Mouse (Mus musculus) CH12.LX (cell line): Measurements from ENCODE around the gene Tmem97. TPM values are rescaled to one million over a fixed set of nuclear protein-coding genes. Genes with fewer than 3 reads are reported as not detected.

ENCODE experiments used
- DNase-seq: peaks from one replicate; pipeline ENCODE4 v3.0.0-alpha.2; 2013; ENCODE audit errors: extremely low read depth
- H3K27ac ChIP-seq: 2 replicates; pipeline ENCODE4 v1.5.1; 2012; ENCODE audit warnings: low read depth, mild to moderate bottlenecking, control low read depth, moderate library complexity; ENCODE audit not compliant: insufficient read depth
- H3K27me3 ChIP-seq: replicated peaks from 2 replicates; pipeline ENCODE3; 2012; ENCODE audit warnings: inconsistent platforms
- H3K36me3 ChIP-seq, 2 experiments: replicated peaks in 1 of 2; 2 replicates each; pipeline versions ENCODE3 to v1.6.1; 2012; ENCODE audit warnings: inconsistent platforms in 1 of 2, low read length in 1 of 2, mild to moderate bottlenecking in 1 of 2, mixed read lengths in 1 of 2, moderate library complexity in 1 of 2; ENCODE audit not compliant: control insufficient read depth in 1 of 2, insufficient read depth in 1 of 2
- H3K4me1 ChIP-seq, 2 experiments: 2 replicates each; pipeline ENCODE4 v1.6.1; 2012; ENCODE audit warnings: inconsistent platforms in 1 of 2, moderate library complexity in 1 of 2; ENCODE audit not compliant: insufficient read depth in 2 of 2, control insufficient read depth in 1 of 2
- H3K4me2 ChIP-seq: 2 replicates; pipeline ENCODE4 v1.6.1; 2012; ENCODE audit warnings: low read depth, mild to moderate bottlenecking, control low read depth; ENCODE audit not compliant: poor library complexity, insufficient read depth, severe bottlenecking
- H3K4me3 ChIP-seq, 3 experiments: fragments of 150-350 bp in 1 of 3; sonication (generic) in 1 of 3; replicated peaks in 1 of 3; 2 replicates each; pipeline versions ENCODE3 to v1.5.1; 2011 to 2012; ENCODE audit warnings: low read depth in 2 of 3, low read length in 2 of 3, mild to moderate bottlenecking in 2 of 3, moderate library complexity in 2 of 3, control low read depth in 1 of 3, improper control_type of control experiment in 1 of 3, inconsistent platforms in 1 of 3, mixed read lengths in 1 of 3; ENCODE audit not compliant: poor library complexity in 1 of 3
- H3K79me2 ChIP-seq: replicated peaks from 2 replicates; pipeline ENCODE4 v1.6.1; 2012; ENCODE audit warnings: mild to moderate bottlenecking, moderate library complexity; ENCODE audit not compliant: control insufficient read depth, poor library complexity, insufficient read depth, severe bottlenecking; ENCODE audit errors: extremely low read depth
- H3K9ac ChIP-seq: 2 replicates; pipeline ENCODE4 v1.6.1; 2012; ENCODE audit warnings: low read depth, mild to moderate bottlenecking, control low read depth, moderate library complexity; ENCODE audit not compliant: insufficient read depth
- H3K9me3 ChIP-seq: replicated peaks from 2 replicates; pipeline ENCODE3; 2012; ENCODE audit warnings: low read length, inconsistent platforms, mixed read lengths
- CHD1 ChIP-seq: IDR thresholded peaks from 2 replicates; pipeline ENCODE4 v1.6.1; 2012; ENCODE audit warnings: low read depth, low read length, improper control_type of control experiment, inconsistent platforms
- CTCF ChIP-seq, 2 experiments: IDR thresholded peaks in 1 of 2; conservative IDR thresholded peaks in 1 of 2; 2 replicates each; pipeline ENCODE4 v1.5.1; 2011 to 2012; ENCODE audit warnings: low read depth in 2 of 2, low read length in 2 of 2, improper control_type of control experiment in 1 of 2, inconsistent platforms in 1 of 2, mild to moderate bottlenecking in 1 of 2, moderate library complexity in 1 of 2
- E2F4 ChIP-seq: IDR thresholded peaks from 2 replicates; pipeline ENCODE4 v1.6.1; 2011; ENCODE audit warnings: low read depth, low read length, improper control_type of control experiment; ENCODE audit not compliant: insufficient replicate concordance
- ETS1 ChIP-seq: conservative IDR thresholded peaks from 2 replicates; pipeline ENCODE4 v1.6.1; 2012; ENCODE audit warnings: low read depth, mild to moderate bottlenecking, inconsistent platforms, low read length, improper control_type of control experiment, moderate library complexity
- HCFC1 ChIP-seq: IDR thresholded peaks from 2 replicates; pipeline ENCODE4 v1.6.1; 2012; ENCODE audit warnings: low read depth, mild to moderate bottlenecking, inconsistent platforms, low read length, improper control_type of control experiment
- JUND ChIP-seq: conservative IDR thresholded peaks from 2 replicates; pipeline ENCODE4 v1.6.1; 2011; ENCODE audit warnings: low read depth, low read length, improper control_type of control experiment
- KAT2A ChIP-seq: IDR thresholded peaks from 2 replicates; pipeline ENCODE4 v1.6.1; 2012; ENCODE audit warnings: low read length, improper control_type of control experiment, inconsistent platforms; ENCODE audit not compliant: insufficient replicate concordance
- MAX ChIP-seq: IDR thresholded peaks from 2 replicates; pipeline ENCODE4 v1.6.1; 2011; ENCODE audit warnings: low read length, improper control_type of control experiment
- MAZ ChIP-seq: IDR thresholded peaks from 2 replicates; pipeline ENCODE4 v1.6.1; 2012; ENCODE audit warnings: low read depth, mild to moderate bottlenecking, inconsistent platforms, low read length, improper control_type of control experiment, moderate library complexity
- MEF2A ChIP-seq: IDR thresholded peaks from 2 replicates; pipeline ENCODE4 v1.6.1; 2014; ENCODE audit warnings: low read depth, mild to moderate bottlenecking, inconsistent platforms, low read length, improper control_type of control experiment, borderline replicate concordance
- MYC ChIP-seq: IDR thresholded peaks from 2 replicates; pipeline ENCODE4 v1.6.1; 2011; ENCODE audit warnings: low read depth, mild to moderate bottlenecking, improper control_type of control experiment, low read length
- NELFE ChIP-seq: IDR thresholded peaks from 2 replicates; pipeline ENCODE4 v1.6.1; 2011; ENCODE audit warnings: low read depth, low read length, improper control_type of control experiment
- NRF1 ChIP-seq: IDR thresholded peaks from 2 replicates; pipeline ENCODE4 v1.6.1; 2014; ENCODE audit warnings: low read depth, mild to moderate bottlenecking, inconsistent platforms, low read length, improper control_type of control experiment, moderate library complexity
- PAX5 ChIP-seq: IDR thresholded peaks from 2 replicates; pipeline ENCODE4 v1.6.1; 2012; ENCODE audit warnings: low read length, inconsistent platforms, mixed read lengths
- RCOR1 ChIP-seq: conservative IDR thresholded peaks from 2 replicates; pipeline ENCODE4 v1.6.1; 2012; ENCODE audit warnings: low read depth, mild to moderate bottlenecking, inconsistent platforms, low read length, improper control_type of control experiment
- SMC3 ChIP-seq: IDR thresholded peaks from 2 replicates; pipeline ENCODE4 v1.6.1; 2011; ENCODE audit warnings: low read depth, low read length, improper control_type of control experiment
- TBP ChIP-seq: conservative IDR thresholded peaks from 2 replicates; pipeline ENCODE4 v1.6.1; 2011; ENCODE audit warnings: low read depth, low read length, improper control_type of control experiment
- UBTF ChIP-seq: IDR thresholded peaks from 2 replicates; pipeline ENCODE4 v1.6.1; 2012; ENCODE audit warnings: low read depth, mild to moderate bottlenecking, inconsistent platforms, low read length, improper control_type of control experiment, moderate library complexity
- USF1 ChIP-seq: IDR thresholded peaks from 2 replicates; pipeline ENCODE4 v1.6.1; 2014; ENCODE audit warnings: low read depth, mild to moderate bottlenecking, inconsistent platforms, low read length, improper control_type of control experiment
- USF2 ChIP-seq: conservative IDR thresholded peaks from 2 replicates; pipeline ENCODE4 v1.6.1; 2011; ENCODE audit warnings: low read depth, low read length, improper control_type of control experiment
- ZC3H11A ChIP-seq: IDR thresholded peaks from 2 replicates; pipeline ENCODE4 v1.6.1; 2012; ENCODE audit warnings: low read depth, mild to moderate bottlenecking, inconsistent platforms, low read length, improper control_type of control experiment
- ZNF384 ChIP-seq: IDR thresholded peaks from 2 replicates; pipeline ENCODE4 v1.6.1; 2012; ENCODE audit warnings: low read depth, low read length, improper control_type of control experiment, inconsistent platforms
- dilution Hi-C: fragments of 300-500 bp; cut with MboI; formaldehyde crosslinking; loops from 2 replicates; pipeline ENCODE4 v1.14.3; 2020; ENCODE audit warnings: low sequenced_read_pairs; ENCODE audit not compliant: extremely low pct_unique_long_range_greater_than_20kb, extremely low pct_ligation_motif_present
- in situ Hi-C: fragments of 300-500 bp; cut with MboI; formaldehyde crosslinking; loops from 3 replicates; pipeline ENCODE4 v1.14.3; 2019; ENCODE audit warnings: low sequenced_read_pairs, low pct_ligation_motif_present, low pct_unique_long_range_greater_than_20kb, mixed read lengths
- polyA plus RNA-seq: library from polyadenylated mRNA; unstranded; fragments of >175 nt; gene quantifications from 2 replicates; pipeline ENCODE4 v1.2.1, GENCODE M21; 2012; ENCODE audit warnings: low read depth; ENCODE audit not compliant: insufficient read length
- total RNA-seq, 2 experiments: library from RNA; depleted of rRNA; stranded (reverse); fragments of 300-350 nt in 1 of 2; fragments of >200 nt in 1 of 2; gene quantifications; 2 replicates each; pipeline ENCODE4 v1.2.3; 2012 to 2014

Gene Tmem97
- total and polyA plus RNA-seq, 3 experiments: 213 to 347 (median 268) TPM

GRCm38 (mm10) chr11:78524838-78525237 lies 25.7 kb downstream of the Tmem97 start:
- no peak overlapping the region for H3K4me3 ChIP-seq
- in situ Hi-C loops (no loop called here), dilution Hi-C loops (no loop called here)
- no peak overlapping the region for H3K27ac ChIP-seq
- H3K36me3 ChIP-seq: peaks cover 93 to 100% of the 10 kb centered on the region in 2 experiments
- no peaks in the 10 kb centered on the region for H3K9me3 ChIP-seq
- H3K4me2 ChIP-seq: no peak overlapping the region
- no peak overlapping the region for H3K9ac ChIP-seq
- DNase-seq: no peak
- H3K4me1 ChIP-seq: peaks cover under 1 to 14% of the 10 kb centered on the region in 2 experiments; a peak in 2 of 4 replicates
- 0 out of 2 replicates have a peak, but pooled peaks cover 1% of the 10 kb centered on the region for H3K79me2 ChIP-seq
- TF ChIP-seq ZNF384 (no peak), ETS1 (no peak), NRF1 (no peak), HCFC1 (no peak), CTCF (conservative IDR thresholded peaks at IDR 0.05 in 1 of 2, IDR thresholded peaks at IDR 0.05 in 1 of 2; ENCODE audit: low read depth in 2 of 2, low read length in 2 of 2) (no peak), RCOR1 (no peak), JUND (no peak), USF2 (no peak), SMC3 (no peak), MAZ (no peak), PAX5 (no peak), NELFE (no peak), TBP (no peak), KAT2A (no peak), ZC3H11A (no peak), MAX (no peak), UBTF (no peak), CHD1 (no peak)
- H3K27me3 ChIP-seq: no peaks in the 10 kb centered on the region

DNA sequence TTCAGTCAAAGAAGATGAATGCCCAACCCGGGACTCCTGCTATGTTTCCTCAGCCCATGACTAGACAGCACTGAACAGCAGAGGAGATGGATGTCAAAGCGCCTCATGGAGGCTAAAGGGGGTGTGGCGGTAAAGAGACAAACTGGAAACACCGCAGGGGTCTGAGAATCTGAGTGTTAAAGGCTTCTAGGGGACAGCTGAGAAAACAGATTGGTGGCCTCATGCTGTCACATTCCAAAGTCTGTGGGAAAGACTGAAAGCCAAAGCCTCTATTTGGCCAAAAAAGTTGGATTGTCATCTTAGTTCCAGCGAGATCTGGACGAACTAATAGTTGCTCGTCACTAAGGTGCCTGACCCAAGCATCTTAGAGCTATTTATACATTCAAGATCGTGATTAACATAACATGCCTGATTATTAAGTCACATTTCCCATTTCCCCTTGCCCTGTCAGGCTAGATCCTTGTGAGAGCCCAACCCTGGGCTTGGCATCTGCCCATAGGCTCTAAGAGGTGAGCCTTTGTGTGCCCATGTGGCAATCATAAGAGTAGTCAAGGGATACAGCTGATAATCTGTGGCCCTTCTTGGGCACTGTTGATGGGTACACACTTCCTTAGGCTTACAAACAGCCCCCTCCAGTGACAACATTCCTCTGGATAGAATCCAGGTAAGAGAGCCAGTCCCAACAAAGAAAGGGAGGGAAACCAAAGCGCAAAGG lies 27.2 kb downstream of the Tmem97 start:
- DNase-seq: no peak
- no peak overlapping the region for H3K9ac ChIP-seq
- in situ Hi-C loops: no loop called here
- H3K27me3 ChIP-seq: no peaks in the 10 kb centered on the region
- H3K9me3 ChIP-seq: no peaks in the 10 kb centered on the region
- peaks cover 91 to 100% of the 10 kb centered on the region in 2 experiments for H3K36me3 ChIP-seq
- no peak overlapping the region for H3K4me3 ChIP-seq
- dilution Hi-C loops: no loop called here
- no peaks in the 10 kb centered on the region for H3K79me2 ChIP-seq
- H3K4me1 ChIP-seq: peaks cover 0 to 7% of the 10 kb centered on the region in 2 experiments; a peak in 2 of 4 replicates
- H3K4me2 ChIP-seq: no peak overlapping the region
- no peak for TF ChIP-seq MYC
- no peak for TF ChIP-seq MAZ
- no peak for TF ChIP-seq UBTF
- no peak for TF ChIP-seq CHD1
- TF ChIP-seq MEF2A: no peak
- no peak for TF ChIP-seq USF1
- TF ChIP-seq PAX5: no peak
- no peak for TF ChIP-seq E2F4
- H3K27ac ChIP-seq: no peak overlapping the region
